Mouse (Mus musculus): ENCODE results near the gene Adamts3. TPM values are rescaled to one million over a fixed set of nuclear protein-coding genes. Genes with fewer than 3 reads are reported as not detected.

Gene Adamts3
- polyA plus RNA-seq (2012; rRNA removed; ENCODE audit: low replicate concordance): 1.5 and 7.0 TPM in 2 replicates

GRCm38 (mm10) chr5:89883051-89883907 is at the start of gene Adamts3:
Gene Adamts3 (minus strand): TSS chr5:89883334.

Data from subcutaneous adipose tissue, adult 2 months (tissue).